Mouse (Mus musculus) c-Kit-positive CD71-positive TER-119-negative erythroid progenitor cells, embryonic 14.5 days (primary cell): ENCODE data around the gene Cdkal1.

Experiments used
- DNase-seq: peaks from one replicate; pipeline ENCODE4 v3.0.0-alpha.2; 2013; ENCODE audit warnings: low read depth

Gene Cdkal1

DNA sequence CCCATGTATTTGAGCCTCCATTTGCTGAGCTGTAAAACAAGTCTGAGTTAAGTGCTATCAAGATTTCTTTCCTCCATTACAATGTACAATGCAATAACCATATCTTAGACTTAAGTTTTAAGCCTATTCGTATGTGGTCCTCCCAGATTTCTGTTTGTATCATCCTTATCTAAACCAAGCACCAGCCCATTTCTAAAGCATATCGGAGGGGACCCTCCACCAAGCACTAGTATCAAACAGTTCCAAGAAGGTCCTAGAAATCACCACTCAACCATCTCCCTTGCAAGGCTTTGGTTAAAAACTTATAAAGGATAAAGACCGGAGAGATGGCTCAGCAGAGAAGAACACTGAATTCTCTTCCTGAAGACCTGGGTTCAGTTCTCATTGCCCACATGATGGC is 47.1 kb downstream of the Cdkal1 start:
- no peak for DNase-seq

DNA sequence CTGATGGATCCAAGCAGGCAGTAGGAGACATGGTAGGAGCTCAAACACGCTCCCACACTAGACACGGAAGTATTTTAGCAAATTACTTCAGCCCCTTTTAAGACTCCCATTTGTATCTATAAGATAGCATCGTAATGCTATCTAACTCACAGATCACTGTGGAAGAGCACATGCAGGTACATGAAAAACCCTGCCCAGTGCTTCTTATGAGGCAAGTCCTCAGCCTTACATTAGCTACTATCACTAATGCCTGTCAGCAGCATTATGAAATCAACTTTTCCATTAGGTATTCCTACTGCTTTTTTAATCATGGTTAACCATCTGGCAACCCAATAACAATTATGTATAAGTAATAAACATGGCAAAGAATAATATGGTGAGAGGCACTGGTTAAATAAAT is 47.5 kb downstream of the Cdkal1 start:
- DNase-seq = no peak

DNA sequence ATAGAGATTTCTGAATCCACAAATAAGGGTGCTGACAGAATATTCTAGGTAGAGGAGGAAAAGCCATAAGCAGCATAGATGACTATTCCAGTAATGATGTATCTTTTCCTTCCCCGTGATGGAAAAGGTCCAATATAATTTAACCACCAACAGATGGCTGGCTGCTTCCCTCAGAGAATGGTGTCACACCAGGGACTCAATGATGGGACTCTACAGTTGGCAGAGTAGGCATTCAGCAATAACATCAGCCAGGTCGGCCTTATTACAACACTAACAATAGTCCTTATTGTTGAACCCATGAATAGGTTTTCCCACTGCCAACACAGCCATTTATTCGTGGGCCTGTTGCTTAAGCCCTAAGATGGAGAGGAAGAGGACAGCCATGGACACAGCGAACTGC is 48.6 kb downstream of the Cdkal1 start:
- no peak for DNase-seq

DNA sequence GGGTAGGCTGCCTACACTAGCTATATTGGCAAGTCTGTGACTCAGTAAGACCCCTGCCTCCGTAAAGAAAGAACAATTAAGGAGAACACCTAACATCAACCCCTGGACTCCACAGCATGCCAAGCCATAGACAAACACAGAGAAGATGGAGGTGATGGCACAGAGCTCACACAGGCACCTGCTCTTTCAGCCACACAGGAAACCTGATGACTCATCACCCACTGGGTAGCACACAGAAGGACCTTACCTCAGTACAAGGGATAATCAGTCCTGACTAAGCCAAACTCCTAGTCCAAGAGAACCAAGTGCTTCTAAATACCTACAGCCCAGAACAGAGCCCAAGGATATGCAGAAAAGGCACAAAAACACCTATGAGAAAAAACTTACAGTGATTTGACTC is 50.2 kb downstream of the Cdkal1 start:
- no peak for DNase-seq

DNA sequence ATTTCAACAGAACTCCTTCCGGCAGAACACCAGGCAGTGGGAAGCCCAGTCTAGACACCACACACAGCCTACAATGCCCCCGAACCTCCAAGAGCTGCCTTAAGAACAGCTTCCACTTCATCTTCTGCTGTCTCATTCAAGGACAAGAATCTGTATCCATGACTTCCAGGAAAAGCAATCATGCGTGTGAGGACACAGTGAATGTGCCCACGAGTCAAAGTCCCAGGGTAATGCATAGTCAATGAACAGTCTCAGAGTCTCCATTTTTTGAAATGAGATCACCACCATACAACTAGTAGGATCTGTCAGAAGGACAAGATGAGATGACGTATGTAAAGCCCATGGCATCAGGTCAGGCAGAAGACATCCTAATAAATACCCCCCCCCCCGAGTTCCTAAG is 51.4 kb downstream of the Cdkal1 start:
- no peak for DNase-seq

DNA sequence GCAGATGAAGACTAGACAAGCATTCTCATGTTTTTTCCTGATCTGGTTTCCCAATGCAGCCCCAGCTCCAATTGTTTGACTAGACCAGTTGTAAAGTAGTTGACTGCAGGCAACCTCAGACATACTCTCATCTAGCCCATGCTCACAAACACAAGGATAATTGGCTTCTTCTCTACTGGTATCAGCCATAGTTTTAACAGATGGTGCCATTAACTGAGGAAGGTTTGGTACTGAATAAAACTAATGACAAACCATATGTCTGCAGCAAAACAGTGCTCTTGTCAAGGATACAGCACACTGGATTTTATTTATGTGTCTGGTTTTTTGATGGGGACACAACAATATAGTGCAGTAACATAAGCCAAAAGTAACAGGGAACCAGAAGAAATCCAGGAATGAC is 52.8 kb downstream of the Cdkal1 start:
- no peak for DNase-seq

DNA sequence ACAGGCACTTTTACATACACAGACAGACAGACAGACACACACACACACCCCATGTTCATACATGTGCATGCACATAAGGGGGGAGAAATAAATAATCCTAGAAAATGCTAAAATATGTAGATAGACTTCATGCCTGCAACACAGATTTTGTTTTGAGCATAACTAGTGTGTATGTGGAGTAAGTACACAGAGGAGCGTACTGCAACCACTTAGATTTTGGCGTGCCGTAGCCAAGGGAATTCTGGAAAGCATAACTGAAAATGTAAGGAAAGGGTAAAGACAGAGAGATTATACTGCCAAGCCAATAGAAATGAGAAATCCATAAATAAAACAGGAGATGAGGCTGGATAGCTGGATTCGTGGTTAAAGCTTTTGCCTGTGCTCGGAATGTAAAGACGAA is 55.4 kb downstream of the Cdkal1 start:
- no peak for DNase-seq

DNA sequence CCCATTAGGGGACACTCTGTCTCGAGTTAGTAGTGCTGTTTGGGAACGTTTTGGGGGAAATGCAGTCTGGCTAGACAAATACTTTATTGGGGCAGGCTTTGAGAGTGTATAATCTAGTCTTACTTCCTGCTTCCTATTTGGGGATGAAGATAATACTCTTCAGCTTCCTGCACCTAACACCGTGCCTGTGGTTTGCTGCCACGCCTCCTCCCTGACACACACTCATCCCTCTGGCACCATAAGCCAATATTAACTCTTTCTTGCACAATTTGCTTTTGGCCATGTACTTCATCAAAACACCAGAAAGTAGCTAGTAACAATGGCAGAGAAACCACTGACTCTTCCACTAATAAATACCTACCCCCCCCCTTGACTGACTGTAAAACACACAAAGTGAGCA is 63.4 kb downstream of the Cdkal1 start:
- DNase-seq = no peak

DNA sequence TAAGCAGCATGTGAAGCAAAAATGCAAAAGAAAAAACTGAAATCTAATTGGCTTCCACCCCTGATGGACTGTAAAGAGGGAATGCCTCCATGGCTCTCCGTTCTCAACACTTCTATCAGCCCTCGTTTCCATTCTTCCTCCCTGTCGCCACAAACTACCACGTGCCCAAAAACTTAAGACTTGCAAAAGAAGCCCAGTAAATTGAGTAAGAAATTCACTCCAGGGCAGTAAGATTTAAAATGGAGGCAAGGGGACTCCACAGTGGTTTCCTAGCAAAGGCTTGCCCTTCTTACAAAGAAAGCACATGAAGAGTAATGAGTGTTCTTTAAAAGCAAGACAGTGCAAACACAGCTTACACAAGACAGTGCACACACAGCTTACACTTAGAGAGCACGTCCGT is 64.0 kb downstream of the Cdkal1 start:
- no peak for DNase-seq

DNA sequence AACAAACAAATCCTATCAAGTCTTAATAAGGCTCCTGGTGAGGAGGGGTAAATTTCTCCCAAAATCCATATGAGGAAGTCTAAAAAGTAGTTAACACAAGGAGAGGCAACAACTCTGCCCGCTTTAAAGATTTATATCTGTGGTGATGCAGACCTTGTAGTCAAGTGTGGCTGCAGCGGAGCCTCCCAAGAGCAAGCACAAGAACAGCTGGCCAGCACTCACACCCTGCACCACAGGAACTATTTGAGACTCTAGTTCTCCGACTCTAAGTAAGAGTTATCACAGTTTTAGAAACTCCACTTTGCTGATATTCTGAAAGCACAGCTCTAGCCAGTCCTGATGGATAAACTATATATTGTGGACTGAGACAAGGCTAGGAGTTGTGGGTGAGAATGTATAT is 68.5 kb downstream of the Cdkal1 start:
- no peak for DNase-seq

DNA sequence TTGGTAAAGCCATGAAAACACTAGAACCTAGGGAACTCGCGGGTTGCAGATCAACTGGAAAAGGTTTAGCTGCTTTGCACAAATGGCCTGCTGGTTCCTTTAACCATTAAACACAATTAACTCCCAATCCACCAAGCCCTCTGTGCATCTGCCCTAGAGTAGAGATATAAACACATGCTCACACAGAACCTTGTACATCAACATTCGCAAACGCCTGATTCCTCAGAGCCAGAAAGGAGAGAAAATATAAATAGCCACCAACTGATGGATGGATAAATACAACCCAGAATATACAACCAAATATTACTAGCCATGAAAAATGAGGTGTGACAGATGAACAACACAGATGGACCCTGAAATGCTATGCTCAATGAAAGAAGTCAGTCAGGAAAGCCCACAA is 70.6 kb downstream of the Cdkal1 start:
- DNase-seq = no peak

DNA sequence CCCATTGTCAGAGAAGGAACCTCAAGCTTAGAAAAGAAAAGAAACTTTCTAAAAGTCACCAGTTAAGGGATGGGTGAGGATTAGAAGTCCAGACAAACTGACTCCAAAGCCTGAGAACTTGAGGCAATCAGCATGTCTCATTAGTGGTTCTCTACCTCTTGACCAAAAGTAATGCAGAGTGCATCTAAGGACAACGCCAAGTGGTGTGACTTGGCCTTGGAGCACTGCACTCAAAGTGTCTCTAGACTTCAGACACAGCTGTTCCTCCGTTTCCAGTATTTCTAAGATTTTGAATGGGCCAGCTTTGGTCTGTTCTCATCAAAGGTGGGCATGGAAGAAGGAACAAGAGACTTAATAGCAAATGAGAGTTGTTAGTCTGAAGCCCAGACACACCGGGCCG is 74.1 kb downstream of the Cdkal1 start:
- no peak for DNase-seq

DNA sequence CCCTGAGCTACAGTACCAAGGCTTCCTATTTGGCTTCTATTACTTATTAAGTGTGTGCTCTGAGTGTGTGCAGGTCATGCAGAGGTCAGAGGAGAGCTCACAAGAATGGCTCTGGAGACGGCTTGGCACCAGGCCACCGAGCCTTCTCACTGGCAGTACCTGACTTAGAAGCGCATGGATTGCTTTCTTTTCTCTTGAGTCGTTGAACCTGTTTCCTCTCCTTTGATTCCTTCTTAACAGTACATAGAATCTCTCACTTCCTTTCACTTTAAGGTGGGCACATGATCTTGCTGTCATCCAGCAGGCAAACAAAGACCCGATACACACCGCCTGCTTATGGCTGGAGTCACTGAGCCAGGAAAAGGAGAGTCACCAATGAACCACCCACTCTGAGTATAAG is 74.8 kb downstream of the Cdkal1 start:
- DNase-seq = no peak

DNA sequence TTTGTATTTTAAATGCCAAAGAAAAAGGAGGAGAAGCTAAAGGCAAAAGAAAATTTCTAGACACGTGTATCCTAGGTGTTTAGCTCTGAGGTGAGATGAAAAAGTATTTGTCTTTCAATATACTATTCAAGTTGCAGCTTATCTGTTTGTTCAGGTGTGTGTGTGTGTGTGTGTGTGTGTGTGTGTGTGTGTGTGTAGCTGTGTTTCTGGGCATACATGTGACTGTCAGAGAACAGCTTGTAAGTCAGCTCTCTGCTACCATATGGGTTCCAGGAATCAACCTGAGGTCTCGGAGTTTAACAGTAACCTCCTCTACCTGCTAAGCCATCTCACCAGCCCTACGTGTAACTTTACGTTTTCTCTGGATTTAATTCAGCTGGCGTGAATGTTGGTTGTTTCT is 76.0 kb downstream of the Cdkal1 start:
- no peak for DNase-seq

DNA sequence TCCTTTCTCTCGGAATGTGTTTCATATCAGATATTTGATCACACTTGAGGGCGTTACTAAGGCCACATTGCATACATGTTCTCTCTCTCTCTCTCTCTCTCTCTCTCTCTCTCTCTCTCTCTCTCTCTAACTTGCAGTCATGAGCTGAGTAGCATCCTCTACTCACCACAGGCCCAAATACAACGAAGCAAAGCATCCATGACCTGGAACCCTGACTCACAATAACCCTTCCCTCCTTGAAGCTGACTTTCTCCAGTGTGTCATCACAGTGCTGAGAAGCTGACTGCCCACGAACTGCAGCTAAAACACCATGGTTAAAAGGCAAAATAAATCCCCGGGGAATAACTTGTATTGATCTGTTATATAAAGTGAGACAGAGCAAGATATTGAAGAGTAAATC is 76.4 kb downstream of the Cdkal1 start:
- DNase-seq = no peak

DNA sequence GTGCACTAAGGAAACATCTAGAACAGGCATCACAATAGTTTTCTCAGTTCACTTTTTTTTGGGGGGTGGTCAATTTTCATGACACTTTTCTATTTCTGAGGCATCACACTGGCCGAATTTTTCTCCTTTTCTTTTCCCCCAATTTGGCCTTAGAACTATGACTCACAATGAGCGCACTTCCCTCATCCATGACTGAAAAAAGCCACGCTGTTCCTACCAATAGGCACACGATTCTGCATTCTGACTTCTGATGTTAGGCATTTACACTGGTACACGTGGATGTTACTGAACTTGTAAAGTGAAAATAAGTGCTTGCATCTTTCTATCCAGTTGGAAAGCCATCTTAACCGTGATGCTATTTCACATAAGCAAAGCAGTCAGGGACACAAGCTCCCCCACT is 77.3 kb downstream of the Cdkal1 start:
- no peak for DNase-seq

DNA sequence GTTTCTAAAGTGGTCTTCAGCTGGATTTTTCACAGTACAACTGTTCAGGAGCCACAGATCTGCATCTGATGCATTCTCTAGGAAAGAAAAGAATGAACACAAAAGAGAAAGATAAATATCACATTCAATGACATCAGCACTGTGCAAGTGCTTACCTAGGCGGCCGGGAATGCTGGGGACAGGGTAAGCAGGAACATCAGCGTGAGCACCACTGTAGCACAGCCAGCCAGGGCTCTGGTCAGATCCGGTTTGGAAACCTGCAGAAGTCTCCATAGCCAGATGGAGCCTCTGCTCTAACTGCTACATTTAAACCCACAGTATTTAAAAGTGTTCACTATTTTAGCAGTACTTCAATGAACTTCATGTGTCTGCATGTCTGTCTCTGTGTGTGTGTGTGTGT is 78.2 kb downstream of the Cdkal1 start:
- DNase-seq = no peak

DNA sequence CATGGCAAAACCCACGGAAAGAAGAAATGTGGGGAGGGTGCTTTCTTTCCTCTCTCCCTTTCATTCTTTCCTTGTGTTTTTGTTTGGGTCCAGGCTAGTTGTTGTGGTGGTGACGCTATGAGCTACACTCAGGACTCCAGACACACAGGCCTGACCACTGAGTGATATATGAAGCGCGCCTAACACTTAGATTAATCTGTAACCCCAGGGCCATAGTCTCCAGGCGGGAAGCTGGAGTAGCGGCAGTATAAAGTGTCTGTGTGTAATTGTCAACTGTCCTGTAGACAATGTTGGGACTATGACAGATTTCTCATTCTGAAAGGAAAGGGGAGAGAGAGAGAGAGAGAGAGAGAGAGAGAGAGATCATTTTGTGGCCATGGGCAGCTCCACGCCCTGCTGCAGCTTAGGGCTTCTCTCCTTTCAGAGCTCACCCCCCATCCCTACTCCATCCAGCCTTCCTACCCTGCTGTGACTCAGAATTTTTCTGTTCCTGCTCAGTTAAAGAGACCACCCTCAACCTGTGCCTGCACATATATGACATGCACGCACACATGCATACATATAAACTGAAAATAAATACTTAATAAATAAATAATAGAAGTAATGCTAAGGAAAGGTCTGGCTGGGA is 79.8 kb downstream of the Cdkal1 start:
- no peak for DNase-seq

DNA sequence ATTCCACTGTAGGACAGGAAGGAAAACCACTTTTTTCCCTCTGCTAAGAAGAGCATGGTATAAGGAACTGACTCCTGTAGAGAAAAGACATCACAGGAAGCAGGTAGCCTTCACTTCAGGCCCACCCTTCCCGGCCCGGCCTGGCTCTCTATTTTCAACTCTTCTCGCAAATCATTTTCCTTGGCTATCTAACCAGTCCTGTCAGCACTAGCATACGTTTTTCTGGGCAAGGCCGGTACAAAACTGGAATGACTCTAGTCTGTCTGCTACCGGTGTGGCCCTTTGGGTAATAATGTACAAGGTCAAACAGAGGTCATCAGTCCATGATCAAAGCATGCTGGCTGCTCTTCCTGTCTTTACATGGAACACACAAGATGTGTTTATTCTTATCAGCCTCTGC is 81.9 kb downstream of the Cdkal1 start:
- DNase-seq = no peak

DNA sequence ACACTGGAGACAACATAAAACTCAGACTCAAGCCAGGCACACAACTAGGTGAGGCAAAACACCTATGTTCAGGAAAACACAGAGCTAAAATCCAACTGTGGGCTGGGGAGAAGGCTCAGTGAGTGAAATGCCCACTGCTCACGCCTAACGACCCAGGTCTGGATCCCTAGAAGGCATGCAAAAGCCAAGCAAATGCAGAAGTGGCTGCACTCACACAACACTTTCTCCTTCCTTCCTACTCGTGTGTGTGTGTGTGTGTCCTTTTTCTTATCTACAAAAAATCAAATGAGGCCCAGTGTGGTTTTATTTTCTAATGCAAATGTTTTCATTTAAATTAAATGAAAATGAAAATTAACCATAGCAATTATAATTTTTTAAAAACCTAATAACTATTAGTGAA is 82.5 kb downstream of the Cdkal1 start:
- DNase-seq = no peak

DNA sequence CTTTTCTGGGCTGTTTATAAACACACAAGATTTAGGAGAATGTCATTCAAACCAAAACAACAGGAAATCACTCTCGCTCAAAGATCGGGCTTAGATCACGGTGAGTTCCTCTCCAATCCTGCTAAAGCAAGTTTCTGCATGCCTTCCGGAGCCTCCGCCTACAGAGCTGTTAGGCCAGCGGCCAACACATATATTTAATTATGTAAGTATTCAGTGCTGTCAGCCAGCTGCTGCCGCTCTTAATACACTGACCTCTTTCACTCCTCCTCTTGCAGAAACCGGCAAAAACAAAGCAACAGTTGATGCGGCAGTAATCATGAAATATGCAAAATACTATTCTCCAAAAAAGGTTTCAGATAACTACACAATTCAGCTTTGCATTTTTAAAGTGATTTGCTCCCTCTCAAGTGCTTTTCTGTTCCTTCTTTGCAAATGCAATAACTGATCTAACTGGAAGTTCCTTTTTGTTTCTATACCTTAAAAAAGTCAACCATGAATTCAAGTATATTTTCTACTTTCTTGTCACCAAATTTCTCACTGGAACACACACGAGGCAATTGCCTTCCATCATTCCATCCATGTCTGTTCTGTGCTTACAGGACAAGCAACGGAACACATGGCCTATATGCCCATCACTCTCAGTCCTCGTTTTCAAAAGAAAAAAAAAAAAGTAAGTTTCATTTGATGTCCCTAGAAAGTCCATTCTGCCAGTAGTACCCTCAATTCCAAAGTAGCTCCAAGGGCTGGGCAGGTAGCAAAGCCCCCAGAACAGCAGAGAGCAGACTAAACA is 85.6 kb downstream of the Cdkal1 start:
- no peak for DNase-seq

DNA sequence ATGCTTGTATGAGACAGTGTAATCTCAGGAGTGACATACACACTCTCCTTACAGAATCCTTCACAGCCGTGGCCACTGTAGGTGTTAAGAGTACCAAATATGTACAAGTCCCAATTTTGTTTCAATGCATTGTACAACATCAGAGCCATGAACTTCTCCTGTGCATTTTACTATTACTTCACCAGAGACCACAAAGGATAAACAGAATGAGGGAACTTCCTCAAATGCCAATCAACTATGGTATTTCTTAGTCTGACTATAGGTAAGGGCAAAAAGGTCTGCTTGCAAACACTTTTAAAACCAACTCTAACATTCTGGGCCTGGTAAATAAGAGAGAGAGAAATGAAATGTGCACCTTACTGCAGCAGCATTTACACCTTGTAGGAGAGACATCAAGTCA is 87.4 kb downstream of the Cdkal1 start:
- DNase-seq = no peak

DNA sequence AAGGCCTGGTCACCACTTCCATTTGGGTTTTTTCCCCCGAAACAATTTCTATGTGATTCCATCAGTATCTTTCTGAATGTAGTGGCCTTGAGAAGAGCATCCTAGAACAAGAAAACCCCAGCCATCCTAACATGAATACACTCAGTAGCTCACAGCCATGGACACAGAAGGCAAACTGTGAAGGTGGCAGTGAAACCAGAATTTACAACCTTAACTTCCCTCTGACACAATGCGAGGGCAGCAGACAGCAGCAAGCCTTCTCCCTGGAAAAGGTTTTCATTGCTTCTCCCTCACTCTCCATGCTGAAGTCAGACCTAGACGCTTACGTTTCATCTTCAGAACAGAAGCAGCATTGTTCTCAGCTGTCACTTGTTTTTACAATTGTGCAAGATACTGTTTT is 87.9 kb downstream of the Cdkal1 start:
- no peak for DNase-seq

DNA sequence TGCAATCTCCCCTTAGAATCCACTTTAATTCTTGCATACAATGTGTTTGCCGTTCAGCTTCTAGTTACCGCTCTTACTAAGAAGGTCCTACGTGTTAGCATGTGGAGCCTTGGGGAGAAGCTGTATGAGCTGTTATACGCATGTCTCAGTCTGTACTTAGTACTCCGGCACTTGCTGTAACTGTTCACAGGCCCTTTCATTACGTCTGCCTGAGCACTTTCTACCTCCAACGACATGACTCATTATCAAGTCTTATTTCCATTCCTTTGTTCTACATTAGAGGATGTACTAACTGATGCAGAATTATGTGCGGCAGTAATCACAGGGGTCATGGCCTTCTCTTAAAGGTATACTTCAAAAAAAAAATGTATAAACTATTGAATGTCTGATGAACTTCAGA is 89.1 kb downstream of the Cdkal1 start:
- DNase-seq = no peak
